Mouse (Mus musculus) forebrain, embryonic 13.5 days (tissue): ENCODE measurements around the gene Pkn1. TPM values are rescaled to one million over a fixed set of nuclear protein-coding genes. Genes with fewer than 3 reads are reported as not detected.

Experiments
- ATAC-seq: fragments of 200-750 bp; cut with Nextera tagmentation; 2 replicates; pipeline ENCODE4 v1.8.0; 2017
- H3K27ac ChIP-seq: fragments of 300-500 bp; sonication (generic); 2 replicates; pipeline ENCODE4 v1.5.1; 2015; ENCODE audit warnings: inconsistent platforms, mild to moderate bottlenecking, moderate library complexity
- H3K27me3 ChIP-seq: fragments of 300-500 bp; sonication (generic); 2 replicates; pipeline ENCODE4 v1.6.1; 2015; ENCODE audit warnings: mild to moderate bottlenecking, inconsistent platforms
- H3K36me3 ChIP-seq: fragments of 300-500 bp; sonication (generic); 2 replicates; pipeline ENCODE4 v1.6.1; 2015; ENCODE audit warnings: mild to moderate bottlenecking, inconsistent platforms; ENCODE audit not compliant: poor library complexity, severe bottlenecking
- H3K4me1 ChIP-seq: fragments of 300-500 bp; sonication (generic); 2 replicates; pipeline ENCODE4 v1.6.1; 2015; ENCODE audit warnings: inconsistent platforms
- H3K4me2 ChIP-seq: fragments of 300-500 bp; sonication (generic); 2 replicates; pipeline ENCODE4 v1.6.1; 2015; ENCODE audit warnings: inconsistent platforms, mild to moderate bottlenecking, moderate library complexity
- H3K4me3 ChIP-seq: fragments of 300-500 bp; sonication (generic); 2 replicates; pipeline ENCODE4 v1.5.1; 2015; ENCODE audit warnings: mild to moderate bottlenecking, inconsistent platforms
- H3K9ac ChIP-seq: fragments of 300-500 bp; sonication (generic); 2 replicates; pipeline ENCODE4 v1.6.1; 2015; ENCODE audit warnings: mild to moderate bottlenecking, inconsistent platforms
- H3K9me3 ChIP-seq: fragments of 300-500 bp; sonication (generic); replicated peaks from 2 replicates; pipeline ENCODE4 v1.6.1; 2016; ENCODE audit warnings: inconsistent platforms
- WGBS: fragments of 180-500 bp; shearing (Covaris S2); methylation state at CpG from one replicate; pipeline ENCODE4 v1.1.7; 2015; 5-methylcytosine and 5-hydroxymethylcytosine counted together
- polyA plus RNA-seq: library from polyadenylated mRNA; unstranded; fragments of >200 nt; fragmentation: Nextera tagmentation; extraction: Ambion mirVana; gene quantifications from 2 replicates; pipeline ENCODE4 v1.2.1, GENCODE M21; 2015

Gene Pkn1
- polyA plus RNA-seq, 1 experiment from 2014 or later = 25.6 TPM

- no peak overlapping the region for H3K9ac ChIP-seq
- 75% methylated on average over 4 of the region's 4 CpGs for WGBS
- no peak overlapping the region for H3K27ac ChIP-seq
- no peak overlapping the region for H3K4me3 ChIP-seq
- H3K4me1 ChIP-seq = peaks cover 12% of the 10 kb centered on the region
- H3K4me2 ChIP-seq = no peak overlapping the region
- no peaks in the 10 kb centered on the region for H3K36me3 ChIP-seq
- no peak for ATAC-seq
- peaks cover 39% of the 10 kb centered on the region for H3K27me3 ChIP-seq
- H3K9me3 ChIP-seq = no peaks in the 10 kb centered on the region
Measured at GRCm38 (mm10) chr8:83737852-83738562, 39.0 kb upstream of the Pkn1 start.

GRCm38 (mm10) chr8:83737346-83737745 lies 38.4 kb upstream of the Pkn1 start:
- Histone ChIP-seq H3K4me3 (no peak overlapping the region), H3K9ac (no peak overlapping the region), H3K9me3 (no peaks in the 10 kb centered on the region), H3K4me1 (peaks cover 12% of the 10 kb centered on the region), H3K27me3 (peaks cover 35% of the 10 kb centered on the region), H3K27ac (no peak overlapping the region), H3K4me2 (no peak overlapping the region), H3K36me3 (no peaks in the 10 kb centered on the region)
- WGBS = 88% methylated on average over 4 of the region's 4 CpGs
- no peak for ATAC-seq

GRCm38 (mm10) chr8:83736681-83737080 lies 37.7 kb upstream of the Pkn1 start:
- Histone ChIP-seq H3K9ac (no peak overlapping the region), H3K36me3 (no peaks in the 10 kb centered on the region), H3K9me3 (no peaks in the 10 kb centered on the region), H3K27me3 (peaks cover 28% of the 10 kb centered on the region), H3K4me1 (peaks cover 12% of the 10 kb centered on the region), H3K27ac (no peak overlapping the region), H3K4me3 (no peak overlapping the region), H3K4me2 (no peak overlapping the region)
- ATAC-seq = no peak
- WGBS = 92% methylated on average over 4 of the region's 4 CpGs

- no peak for ATAC-seq
- Histone ChIP-seq H3K27me3 (peaks cover 2% of the 10 kb centered on the region; the same call in 1 of the 2 replicates), H3K36me3 (no peaks in the 10 kb centered on the region), H3K27ac (no peak overlapping the region), H3K4me3 (no peak overlapping the region), H3K4me2 (no peak overlapping the region), H3K9me3 (no peaks in the 10 kb centered on the region), H3K4me1 (no peaks in the 10 kb centered on the region), H3K9ac (no peak overlapping the region)
- 87% methylated on average over 6 of the region's 6 CpGs for WGBS
Measured at GRCm38 (mm10) chr8:83732919-83733318, 33.9 kb upstream of the Pkn1 start.

GRCm38 (mm10) chr8:83731906-83732305 lies 32.9 kb upstream of the Pkn1 start:
- no peak for ATAC-seq
- Histone ChIP-seq H3K4me1 (no peaks in the 10 kb centered on the region), H3K27me3 (peaks cover 2% of the 10 kb centered on the region; the same call in 1 of the 2 replicates), H3K9ac (no peak overlapping the region), H3K36me3 (no peaks in the 10 kb centered on the region), H3K9me3 (no peaks in the 10 kb centered on the region), H3K4me2 (no peak overlapping the region), H3K4me3 (no peak overlapping the region), H3K27ac (no peak overlapping the region)
- WGBS = 80% methylated on average over 5 of the region's 5 CpGs

GRCm38 (mm10) chr8:83729009-83729807 lies 30.2 kb upstream of the Pkn1 start:
- WGBS = 86% methylated on average over 11 of the region's 11 CpGs
- Histone ChIP-seq H3K4me3 (no peak overlapping the region), H3K4me1 (no peaks in the 10 kb centered on the region), H3K4me2 (no peak overlapping the region), H3K27ac (no peak overlapping the region), H3K9ac (no peak overlapping the region), H3K27me3 (peaks cover 2% of the 10 kb centered on the region; the same call in 1 of the 2 replicates), H3K36me3 (peaks cover 21% of the 10 kb centered on the region), H3K9me3 (no peaks in the 10 kb centered on the region)
- no peak for ATAC-seq

- Histone ChIP-seq H3K9me3 (no peaks in the 10 kb centered on the region), H3K36me3 (peaks cover 57% of the 10 kb centered on the region), H3K4me3 (no peak overlapping the region), H3K4me2 (no peak overlapping the region), H3K27me3 (no peaks in the 10 kb centered on the region), H3K9ac (no peak overlapping the region), H3K27ac (no peak overlapping the region), H3K4me1 (no peaks in the 10 kb centered on the region)
- no peak for ATAC-seq
- 92% methylated on average over 8 of the region's 8 CpGs for WGBS
Measured at GRCm38 (mm10) chr8:83725521-83726102, 26.6 kb upstream of the Pkn1 start.

GRCm38 (mm10) chr8:83724697-83725482 lies 25.9 kb upstream of the Pkn1 start:
- Histone ChIP-seq H3K4me3 (no peak overlapping the region), H3K4me2 (no peak overlapping the region), H3K4me1 (no peaks in the 10 kb centered on the region), H3K27ac (no peak overlapping the region), H3K27me3 (no peaks in the 10 kb centered on the region), H3K9ac (no peak overlapping the region), H3K9me3 (no peaks in the 10 kb centered on the region), H3K36me3 (peaks cover 64% of the 10 kb centered on the region)
- WGBS = 43% methylated on average over 15 of the region's 15 CpGs
- peak; percentile 71; the same call in 1 of the 2 replicates for ATAC-seq

GRCm38 (mm10) chr8:83723447-83724083 lies 24.6 kb upstream of the Pkn1 start:
- Histone ChIP-seq H3K4me3 (no peak overlapping the region), H3K4me1 (no peaks in the 10 kb centered on the region), H3K36me3 (peaks cover 74% of the 10 kb centered on the region), H3K27ac (no peak overlapping the region), H3K4me2 (no peak overlapping the region), H3K27me3 (no peaks in the 10 kb centered on the region), H3K9ac (no peak overlapping the region), H3K9me3 (no peaks in the 10 kb centered on the region)
- ATAC-seq = no peak
- 81% methylated on average over 11 of the region's 11 CpGs for WGBS

- no peak overlapping the region for H3K4me2 ChIP-seq
- no peak for ATAC-seq
Measured at GRCm38 (mm10) chr8:83722631-83723030, 23.7 kb upstream of the Pkn1 start.

GRCm38 (mm10) chr8:83721405-83722025 lies 22.5 kb upstream of the Pkn1 start:
- Histone ChIP-seq H3K4me1 (peaks cover 9% of the 10 kb centered on the region), H3K27me3 (no peaks in the 10 kb centered on the region), H3K9me3 (no peaks in the 10 kb centered on the region), H3K27ac (no peak overlapping the region), H3K36me3 (peaks cover 74% of the 10 kb centered on the region), H3K4me2 (no peak overlapping the region), H3K4me3 (no peak overlapping the region), H3K9ac (no peak overlapping the region)
- 93% methylated on average over 25 of the region's 25 CpGs for WGBS
- no peak for ATAC-seq

More at GRCm38 (mm10) chr8:83722631-83723030, 23.7 kb upstream of the Pkn1 start:
- Histone ChIP-seq H3K27ac (no peak overlapping the region), H3K9me3 (no peaks in the 10 kb centered on the region), H3K4me3 (no peak overlapping the region), H3K27me3 (no peaks in the 10 kb centered on the region), H3K9ac (no peak overlapping the region), H3K4me1 (no peaks in the 10 kb centered on the region), H3K36me3 (peaks cover 74% of the 10 kb centered on the region)
- 90% methylated on average over 12 of the region's 12 CpGs for WGBS
